Mouse (Mus musculus) common myeloid progenitor, adult 5-6 weeks (primary cell): Measurements from ENCODE around the gene Dnaja4. TPM values are rescaled to one million over a fixed set of nuclear protein-coding genes. Genes with fewer than 3 reads are reported as not detected.
"Not testable (repeated sequence)": the region's sequence is repeated elsewhere in the genome, so short reads cannot be mapped to it uniquely, and the experiment has no call there.

Source experiments
- ATAC-seq: replicated peaks from 2 replicates; pipeline ENCODE4 v1.8.0; 2016; ENCODE audit warnings: low read depth, mild to moderate bottlenecking, moderate TSS enrichment, inconsistent platforms; ENCODE audit not compliant: poor library complexity, severe bottlenecking
- total RNA-seq: library from RNA; stranded (forward); fragments of 200-1000, 187-1606 nt; gene quantifications from 2 replicates; pipeline ENCODE4 v1.2.3, GENCODE M21; 2017

The Dnaja4 gene
- total RNA-seq: 3.8 and 6.7 TPM in 2 replicates

DNA sequence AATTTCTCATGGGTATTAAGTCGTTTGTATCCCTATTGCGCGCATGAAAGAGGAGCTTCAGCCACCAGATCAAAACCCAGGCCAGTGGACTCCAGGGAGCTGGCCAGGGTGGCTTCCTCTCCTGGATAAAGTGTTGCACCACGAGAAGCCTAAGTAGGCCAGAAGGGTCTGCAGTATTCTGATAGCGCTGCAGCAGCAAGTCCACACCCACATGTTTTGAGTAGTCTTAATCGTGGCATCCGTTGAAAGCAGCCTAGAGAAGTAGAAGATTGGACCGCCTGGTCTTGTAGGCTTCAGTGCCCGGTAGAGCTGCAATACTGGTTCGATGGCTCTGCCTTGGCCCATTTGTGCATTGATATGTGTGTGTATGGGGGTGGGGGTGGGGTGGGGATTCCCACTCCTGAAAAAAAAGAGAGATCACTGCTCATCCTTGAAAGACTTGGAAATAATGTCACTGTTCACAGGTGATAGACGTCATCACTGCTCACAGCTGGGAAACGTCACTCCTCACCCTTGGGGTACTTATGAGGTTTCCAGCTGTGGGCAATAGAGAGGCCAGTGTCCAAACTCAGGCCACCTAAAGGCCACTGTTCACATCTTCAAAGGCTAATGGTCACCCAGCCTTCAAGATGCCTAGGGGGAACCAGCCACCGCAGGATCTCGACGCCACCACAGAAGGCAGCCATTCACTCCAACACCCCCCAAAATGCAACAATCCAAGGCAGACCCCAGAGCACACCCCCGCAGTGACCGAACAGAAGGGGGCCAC, at the start of gene Dnaja4:
Gene Dnaja4, plus strand, starts transcription at position 556 of the 769 bp plus-strand sequence.
- peak; percentile 62 for ATAC-seq

DNA sequence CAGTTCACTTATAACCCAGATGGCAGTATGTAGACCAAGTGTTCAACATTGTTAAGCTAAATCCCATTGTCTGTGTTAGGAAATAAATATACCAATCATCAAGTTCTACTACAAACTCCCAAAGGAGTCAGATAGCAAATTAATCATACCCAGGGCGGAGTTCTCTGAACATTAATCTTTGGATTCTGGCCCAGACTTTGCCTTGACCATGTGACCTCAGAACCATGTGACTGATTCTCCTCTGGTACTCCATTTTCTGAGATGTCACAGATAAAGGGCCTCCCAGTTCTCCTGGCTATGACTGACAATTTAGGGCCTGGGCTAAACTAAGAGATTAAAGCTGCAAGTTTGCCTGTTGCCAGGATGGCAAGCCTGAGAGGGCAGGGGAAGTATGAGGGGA, 49.3 kb upstream of the Dnaja4 start:
- ATAC-seq: no peak

- no peak for ATAC-seq
Observed at GRCm38 (mm10) chr9:54652778-54653177, 45.9 kb upstream of the Dnaja4 start.

DNA sequence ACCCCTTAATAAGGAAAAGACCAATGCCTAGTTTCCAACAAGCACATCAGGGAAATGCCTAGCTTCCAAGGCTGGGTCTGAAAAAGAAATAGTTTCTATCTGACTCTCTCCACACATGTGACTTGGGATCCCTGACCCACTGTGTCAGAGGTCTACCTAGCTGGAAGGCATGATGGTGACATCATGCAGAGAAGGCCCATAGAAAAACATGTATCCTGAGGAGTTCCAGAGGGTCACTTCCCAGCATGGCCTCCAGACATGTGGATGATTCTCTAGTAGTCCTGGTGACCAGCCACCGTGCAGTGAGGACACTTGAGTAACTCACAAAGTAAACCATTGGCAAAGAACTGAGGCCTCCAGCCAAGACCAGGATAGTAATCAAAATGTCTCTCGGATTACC, 42.8 kb upstream of the Dnaja4 start:
- no peak for ATAC-seq

DNA sequence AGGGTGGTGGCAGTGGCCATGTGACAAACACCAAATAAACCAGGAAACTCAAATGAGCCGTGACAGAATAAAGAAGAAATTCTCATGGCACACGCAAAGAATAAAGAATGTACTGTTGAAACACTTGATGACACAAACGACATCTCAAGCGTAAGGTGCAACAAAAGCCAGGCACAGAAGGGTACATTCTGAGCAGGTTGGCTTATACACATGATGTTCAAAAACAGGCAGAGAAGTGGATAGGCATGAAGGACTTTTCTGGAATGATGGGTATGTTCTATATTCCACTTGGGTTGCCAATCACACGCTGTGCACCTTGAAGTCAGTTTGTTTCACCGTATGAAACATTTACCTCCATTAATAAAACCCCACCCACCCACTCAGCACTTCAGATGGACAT, 42.3 kb upstream of the Dnaja4 start:
- ATAC-seq: no peak

DNA sequence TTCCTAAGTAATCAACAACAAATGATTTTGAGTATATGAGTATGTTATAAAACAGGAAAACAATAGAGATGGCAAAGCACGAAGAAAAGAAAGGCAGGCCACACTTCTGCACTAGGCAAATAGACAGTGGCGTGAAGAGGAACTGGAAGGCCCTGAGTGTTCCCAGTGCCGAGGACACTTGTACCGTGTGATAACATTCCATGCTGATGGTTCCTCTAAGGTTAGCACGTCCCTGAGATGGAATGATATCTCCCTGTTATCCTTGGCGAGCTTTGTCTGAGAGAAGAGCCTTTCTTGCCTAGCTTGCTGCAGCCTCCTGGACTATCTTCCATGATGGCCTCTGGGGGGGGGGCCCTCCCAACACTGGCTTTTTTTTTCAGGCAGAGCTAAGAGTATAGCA, 39.9 kb upstream of the Dnaja4 start:
- no peak for ATAC-seq

DNA sequence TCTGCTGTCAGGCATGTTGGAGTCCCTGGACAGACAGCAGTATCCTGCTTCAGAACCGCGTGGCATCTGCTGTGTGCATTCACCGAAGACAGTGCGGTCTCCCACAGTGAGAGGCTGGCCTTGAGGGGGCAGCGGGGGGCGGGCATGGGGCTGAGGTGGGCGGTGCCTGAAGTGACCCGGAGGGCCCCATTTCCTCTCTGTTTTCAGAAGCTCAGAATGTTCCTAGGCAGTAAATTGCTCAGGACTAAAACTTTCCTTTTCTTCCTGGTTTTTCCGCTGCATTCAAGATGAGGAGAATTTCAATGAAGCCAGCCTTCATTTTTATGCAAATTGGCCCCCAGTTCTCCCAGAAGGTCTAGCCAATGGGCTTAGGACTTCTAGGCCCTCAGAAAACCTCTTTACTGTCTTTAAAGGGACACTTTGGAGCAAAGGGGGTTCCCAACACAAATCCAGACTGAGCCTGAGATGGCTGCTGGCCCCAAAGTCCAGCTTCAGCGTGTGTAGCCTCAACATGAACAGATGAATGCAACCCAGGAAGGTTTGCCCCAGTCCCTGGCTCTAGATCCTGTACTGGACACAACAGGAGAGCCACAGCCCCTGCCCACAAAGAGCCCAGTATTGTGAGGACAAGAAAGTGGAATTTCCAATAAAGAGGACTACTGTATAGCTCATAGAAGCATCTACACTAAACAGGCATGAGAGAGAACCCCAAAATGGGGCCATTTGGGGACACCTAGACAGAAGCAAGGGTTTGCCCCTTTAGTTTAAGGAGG, 36.9 kb upstream of the Dnaja4 start, which contains the start of gene Acsbg1:
Gene Acsbg1, minus strand, starts transcription at position 266 of the 773 bp plus-strand sequence.
- 0 out of 2 replicates have a peak, but pooled peaks have one; percentile 22 for ATAC-seq

GRCm38 (mm10) chr9:54664358-54664757, 34.3 kb upstream of the Dnaja4 start:
- ATAC-seq: no peak

- no peak for ATAC-seq
Observed at GRCm38 (mm10) chr9:54666116-54666515, 32.6 kb upstream of the Dnaja4 start.

- ATAC-seq: no peak
Observed at GRCm38 (mm10) chr9:54668455-54668854, 30.2 kb upstream of the Dnaja4 start.

DNA sequence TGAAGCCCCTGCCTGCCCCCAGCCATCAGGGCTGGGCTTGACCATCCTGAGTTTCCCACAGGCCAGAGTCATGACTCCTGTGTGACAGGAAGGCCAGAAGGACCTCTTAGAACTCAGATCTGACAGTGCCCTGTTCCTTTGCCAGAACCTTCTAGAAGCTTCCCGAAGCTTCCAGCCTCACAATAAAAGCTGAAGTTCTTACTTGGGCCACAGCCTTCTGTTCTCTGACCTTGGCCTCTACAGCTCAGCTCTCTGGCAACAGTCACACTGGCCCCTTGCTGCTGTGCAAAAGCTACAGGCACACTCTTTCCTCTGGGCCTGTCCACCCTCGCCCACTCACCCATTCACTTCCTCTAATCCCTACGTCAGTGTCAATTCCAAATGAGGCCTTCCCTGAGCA, 26.7 kb upstream of the Dnaja4 start:
- no peak for ATAC-seq

DNA sequence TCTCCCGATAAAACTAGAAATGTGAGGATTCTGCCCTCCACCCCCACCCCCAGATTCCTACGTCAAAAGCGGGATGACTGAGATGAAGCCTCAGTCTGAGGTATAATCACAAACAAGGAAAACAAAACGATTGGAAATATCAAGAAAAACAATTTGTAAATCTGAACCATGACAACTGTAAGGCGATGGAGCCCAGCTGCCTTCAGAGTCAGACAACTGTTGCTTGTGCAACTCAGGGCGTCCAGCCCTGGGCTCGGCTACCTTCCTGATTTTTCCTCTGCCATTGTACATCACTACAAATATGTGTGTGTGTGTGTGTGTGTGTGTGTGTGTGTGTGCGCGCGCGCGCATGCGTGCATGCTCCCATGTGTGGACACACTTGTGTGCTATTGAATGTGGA, 24.8 kb upstream of the Dnaja4 start:
- ATAC-seq: no peak

DNA sequence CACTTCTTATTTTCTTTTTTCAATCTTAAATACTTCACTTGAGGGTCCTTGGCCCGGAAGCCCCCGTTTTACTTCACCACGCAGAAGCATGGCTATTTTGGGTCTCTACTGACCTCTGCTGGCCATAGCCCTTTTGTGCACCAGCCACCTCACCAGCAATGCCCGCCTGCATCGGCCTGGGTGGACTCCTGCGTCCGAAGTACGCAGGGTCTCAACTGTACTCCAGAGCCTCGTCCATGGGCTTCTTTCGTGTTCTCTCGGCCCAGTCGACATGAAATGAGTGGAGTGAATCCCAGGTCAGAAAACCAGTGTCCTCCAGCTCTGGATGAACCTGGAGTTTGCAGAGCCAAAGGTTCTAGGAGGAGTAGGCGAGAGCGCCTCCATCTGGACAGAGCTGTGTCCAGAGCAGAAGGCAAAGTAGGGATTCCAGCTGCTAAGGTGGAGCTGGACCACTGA, 22.1 kb upstream of the Dnaja4 start:
- ATAC-seq: peak; percentile 93

DNA sequence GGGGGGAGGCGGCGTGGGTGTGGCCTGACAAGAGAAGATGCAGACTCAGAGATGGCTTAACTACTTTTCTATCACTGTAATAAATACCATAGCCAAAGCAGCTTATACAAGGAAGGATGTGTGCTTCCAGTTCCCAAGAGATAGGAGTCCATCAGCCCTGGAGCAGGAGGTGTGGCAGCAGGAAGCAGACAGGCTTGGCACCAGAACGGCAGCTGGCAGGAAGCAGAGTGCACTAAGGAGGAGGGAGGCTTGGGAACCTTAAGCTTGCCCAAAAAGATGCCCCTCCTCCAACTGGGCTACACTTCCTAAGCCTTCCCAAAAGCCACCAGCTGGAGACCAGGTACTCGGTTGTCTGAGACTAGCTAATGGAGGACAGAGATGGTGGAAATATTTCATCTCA, 15.8 kb upstream of the Dnaja4 start:
- ATAC-seq: no peak

- ATAC-seq: no peak
Observed at GRCm38 (mm10) chr9:54683814-54684605, 14.7 kb upstream of the Dnaja4 start.

- no peak for ATAC-seq
Observed at GRCm38 (mm10) chr9:54687246-54688236, 11.1 kb upstream of the Dnaja4 start.

GRCm38 (mm10) chr9:54689446-54689845, 9.2 kb upstream of the Dnaja4 start:
- no peak for ATAC-seq

GRCm38 (mm10) chr9:54690697-54691096, 8.0 kb upstream of the Dnaja4 start:
- not testable (repeated sequence) for ATAC-seq

- peak; percentile 89 for ATAC-seq
Observed at GRCm38 (mm10) chr9:54691241-54691805, 7.3 kb upstream of the Dnaja4 start.
